Mouse (Mus musculus) liver, embryonic 14.5 days (tissue): ENCODE measurements around the gene Shoc2. TPM values are rescaled to one million over a fixed set of nuclear protein-coding genes. Genes with fewer than 3 reads are reported as not detected.
A peak's percentile ranks its signal among the peaks of the same experiment; 100 is the strongest.
"Not testable (repeated sequence)": the region's sequence is repeated elsewhere in the genome, so short reads cannot be mapped to it uniquely, and the experiment has no call there.

ENCODE experiments used
- ATAC-seq: fragments of 200-750 bp; cut with Nextera tagmentation; 2 replicates; pipeline ENCODE4 v1.8.0; 2017; ENCODE audit warnings: moderate number of reproducible peaks, mild to moderate bottlenecking, moderate library complexity; ENCODE audit not compliant: insufficient read depth
- DNase-seq, 3 experiments: peaks; one replicate each; pipeline ENCODE4 v3.0.0-alpha.2; 2012 to 2013; ENCODE audit warnings: low read depth in 3 of 3, low spot score in 3 of 3
- H3K27ac ChIP-seq: fragments of 300-500 bp; sonication (generic); 2 replicates; pipeline ENCODE4 v1.5.1; 2014; ENCODE audit warnings: moderate library complexity, mild to moderate bottlenecking, control low read depth, inconsistent platforms
- H3K27me3 ChIP-seq: fragments of 300-500 bp; sonication (generic); 2 replicates; pipeline ENCODE4 v1.6.1; 2014; ENCODE audit warnings: mild to moderate bottlenecking, low read length, moderate library complexity; ENCODE audit not compliant: control insufficient read depth, insufficient read depth
- H3K36me3 ChIP-seq: fragments of 300-500 bp; sonication (generic); replicated peaks from 2 replicates; pipeline ENCODE4 v1.6.1; 2014; ENCODE audit warnings: low read depth; ENCODE audit not compliant: control insufficient read depth, insufficient read depth
- H3K4me1 ChIP-seq, 2 experiments: fragments of 200-500 bp in 1 of 2; fragments of 300-500 bp in 1 of 2; sonication (generic) in 1 of 2; replicated peaks; 2 replicates each; pipeline ENCODE4 v1.6.1; 2012 to 2014; ENCODE audit warnings: antibody characterized with exemption in 1 of 2, inconsistent platforms in 1 of 2, low read length in 1 of 2; ENCODE audit not compliant: control insufficient read depth in 2 of 2, insufficient read depth in 2 of 2
- H3K4me2 ChIP-seq: fragments of 300-500 bp; sonication (generic); 2 replicates; pipeline ENCODE4 v1.6.1; 2014; ENCODE audit warnings: low read depth, mild to moderate bottlenecking, control low read depth, moderate library complexity
- H3K4me3 ChIP-seq, 2 experiments: fragments of 200-500 bp in 1 of 2; fragments of 300-500 bp in 1 of 2; sonication (generic) in 1 of 2; 2 replicates each; pipeline ENCODE4 v1.5.1; 2012 to 2014; ENCODE audit warnings: low read depth in 2 of 2, low read length in 2 of 2, mild to moderate bottlenecking in 2 of 2, control low read depth in 1 of 2, inconsistent platforms in 1 of 2, moderate library complexity in 1 of 2; ENCODE audit not compliant: insufficient read depth in 1 of 2
- H3K9ac ChIP-seq: fragments of 300-500 bp; sonication (generic); replicated peaks from 2 replicates; pipeline ENCODE4 v1.6.1; 2014; ENCODE audit warnings: mild to moderate bottlenecking, control low read depth, moderate library complexity
- H3K9me3 ChIP-seq: fragments of 300-500 bp; sonication (generic); 2 replicates; pipeline ENCODE4 v1.6.1; 2016; ENCODE audit warnings: low read length, mixed read lengths; ENCODE audit not compliant: control insufficient read depth
- CTCF ChIP-seq: IDR thresholded peaks from 2 replicates; pipeline ENCODE4 v1.5.1; 2016; ENCODE audit warnings: antibody characterized with exemption, low read depth, control low read depth
- EP300 ChIP-seq: IDR thresholded peaks from 2 replicates; pipeline ENCODE4 v1.6.1; 2016; ENCODE audit warnings: antibody characterized with exemption, low read depth
- WGBS: fragments of 180-500 bp; shearing (Covaris S2); extraction: QIAGEN DNeasy Blood & Tissue Kit; methylation state at CpG from one replicate; pipeline ENCODE4 v1.1.7; 2014; ENCODE audit not compliant: insufficient replicate concordance; 5-methylcytosine and 5-hydroxymethylcytosine counted together
- polyA plus RNA-seq, 2 experiments: library from polyadenylated mRNA; depleted of rRNA in 1 of 2; stranded (reverse) in 1 of 2; unstranded in 1 of 2; fragments of >200 nt; fragmentation: Nextera tagmentation in 1 of 2; extraction: Ambion mirVana in 1 of 2; gene quantifications; 2 replicates each; pipeline versions ENCODE4 v1.2.1 to v1.2.3; 2012 to 2014

Shoc2 gene
- polyA plus RNA-seq, 2 experiments, result 9.8 to 18.9 TPM

DNA sequence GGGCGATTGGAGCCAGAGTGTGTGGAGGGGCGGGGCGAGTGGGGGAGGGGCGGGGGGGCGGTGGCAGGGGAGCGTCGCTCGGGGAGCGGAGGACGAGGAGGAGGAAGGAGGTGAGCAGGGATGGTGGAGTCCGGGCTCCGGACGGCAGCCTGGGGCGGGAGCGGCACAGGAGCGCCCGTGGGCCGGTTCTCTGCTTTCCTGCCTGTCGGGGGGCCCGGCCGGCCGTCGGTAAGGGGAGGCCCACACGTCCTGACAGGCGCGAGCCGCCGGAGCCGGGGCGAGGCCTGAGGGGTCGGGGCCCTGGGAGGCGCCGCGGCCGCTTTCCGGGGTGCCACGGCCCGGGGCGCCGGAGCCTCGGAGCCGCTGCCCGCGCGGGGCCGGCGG lies 672 bp downstream of the Shoc2 start:
- Histone ChIP-seq H3K4me2 (peak overlapping the region; percentile 83), H3K4me1 (peaks cover 21 to 22% of the 10 kb centered on the region in 2 experiments), H3K27ac (peak overlapping the region; percentile 64), H3K9me3 (no peaks in the 10 kb centered on the region), H3K36me3 (no peaks in the 10 kb centered on the region; the same call in 1 of the 2 replicates), H3K4me3 (peak overlapping the region; percentile 82 to 88), H3K9ac (peak overlapping the region; percentile 93), H3K27me3 (no peaks in the 10 kb centered on the region)
- ATAC-seq (peak; percentile 32), DNase-seq (no peak)
- WGBS, result under 1% methylated on average over 31 of the region's 47 CpGs
- TF ChIP-seq EP300 (no peak), CTCF (no peak)

GRCm38 (mm10) chr19:53945171-53946042 lies 1.3 kb downstream of the Shoc2 start:
- TF ChIP-seq EP300, result no peak
- TF ChIP-seq CTCF, result no peak; the same call in 1 of the 2 replicates
- peak overlapping the region; percentile 82 to 88 for H3K4me3 ChIP-seq
- peak in 2 of 3 experiments; percentile 25 to 41 for DNase-seq

GRCm38 (mm10) chr19:53957513-53957912 lies 13.4 kb downstream of the Shoc2 start:
- Histone ChIP-seq H3K9me3 (no peaks in the 10 kb centered on the region), H3K4me1 (peaks cover 5 to 7% of the 10 kb centered on the region in 2 experiments; a peak in 3 of 4 replicates), H3K4me3 (no peak overlapping the region), H3K27ac (no peak overlapping the region), H3K27me3 (no peaks in the 10 kb centered on the region), H3K36me3 (no peaks in the 10 kb centered on the region), H3K9ac (no peak overlapping the region), H3K4me2 (no peak overlapping the region)
- TF ChIP-seq EP300 (no peak), CTCF (no peak)
- 59% methylated on average over 2 of the region's 2 CpGs for WGBS
- DNase-seq (no peak), ATAC-seq (peak; percentile 59; the same call in 1 of the 2 replicates)

More at GRCm38 (mm10) chr19:53945171-53946042, 1.3 kb downstream of the Shoc2 start:
- Histone ChIP-seq H3K27ac (peak overlapping the region; percentile 64), H3K4me2 (peak overlapping the region; percentile 83), H3K9me3 (no peaks in the 10 kb centered on the region), H3K4me1 (peaks cover 21 to 22% of the 10 kb centered on the region in 2 experiments), H3K36me3 (no peaks in the 10 kb centered on the region; the same call in 1 of the 2 replicates), H3K27me3 (no peaks in the 10 kb centered on the region), H3K9ac (peak overlapping the region; percentile 93)
- ATAC-seq, result peak; percentile 12; the same call in 1 of the 2 replicates
- 1% methylated on average over 52 of the region's 69 CpGs for WGBS

DNA sequence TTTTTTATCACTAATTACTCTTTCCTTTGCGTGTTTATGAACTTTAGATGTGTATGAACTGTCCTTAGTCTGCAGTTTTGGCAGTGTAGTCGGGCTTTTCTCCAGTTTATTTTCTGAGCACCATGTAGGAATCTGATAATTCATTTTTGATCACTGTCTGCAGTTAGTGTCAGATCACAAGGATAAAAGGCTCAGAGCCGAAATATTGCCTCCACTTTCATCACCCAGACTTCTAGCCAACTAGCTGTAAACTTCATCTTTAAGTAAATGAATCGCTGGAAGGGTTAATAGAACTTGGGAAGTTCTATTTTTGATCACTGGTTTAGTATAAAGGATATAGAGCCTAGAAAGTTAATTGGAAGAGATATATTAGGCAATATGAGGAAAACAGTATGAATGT lies 18.4 kb downstream of the Shoc2 start:
- WGBS, result 72% methylated on average over 4 of the region's 4 CpGs
- ATAC-seq (no peak), DNase-seq (no peak)
- H3K27me3 ChIP-seq, result no peaks in the 10 kb centered on the region
- H3K36me3 ChIP-seq, result no peaks in the 10 kb centered on the region
- H3K9ac ChIP-seq, result no peak overlapping the region
- no peak overlapping the region for H3K4me3 ChIP-seq
- H3K9me3 ChIP-seq, result no peaks in the 10 kb centered on the region
- H3K4me1 ChIP-seq, result peaks cover 8 to 18% of the 10 kb centered on the region in 2 experiments
- no peak for TF ChIP-seq EP300
- TF ChIP-seq CTCF, result no peak
- H3K27ac ChIP-seq, result no peak overlapping the region
- H3K4me2 ChIP-seq, result no peak overlapping the region

- not testable (repeated sequence) for H3K9ac ChIP-seq, H3K36me3 ChIP-seq, H3K4me3 ChIP-seq, H3K4me2 ChIP-seq, DNase-seq, H3K27me3 ChIP-seq, ATAC-seq, H3K27ac ChIP-seq, H3K9me3 ChIP-seq
- peaks cover 9 to 17% of the 10 kb centered on the region in 2 experiments for H3K4me1 ChIP-seq
- 81% methylated on average over 3 of the region's 3 CpGs for WGBS
Measured at GRCm38 (mm10) chr19:53964347-53964746, 20.2 kb downstream of the Shoc2 start.
